Mouse (Mus musculus) liver, embryonic 14.5 days (tissue): ENCODE results near the gene Psd.

Experiments
- CTCF ChIP-seq: IDR thresholded peaks from 2 replicates; pipeline ENCODE4 v1.5.1; 2016; ENCODE audit warnings: antibody characterized with exemption, low read depth, control low read depth
- EP300 ChIP-seq: IDR thresholded peaks from 2 replicates; pipeline ENCODE4 v1.6.1; 2016; ENCODE audit warnings: antibody characterized with exemption, low read depth

GRCm38 (mm10) chr19:46323716-46324115, 3.2 kb downstream of the Psd start:
- TF ChIP-seq CTCF = no peak
- no peak for TF ChIP-seq EP300
